Mouse (Mus musculus) small intestine, adult 2 months (tissue): ENCODE results near the gene Ttc34. TPM values are rescaled to one million over a fixed set of nuclear protein-coding genes. Genes with fewer than 3 reads are reported as not detected.

Experiments used
- H3K27ac ChIP-seq: fragments of 200-500 bp; 2 replicates; pipeline ENCODE4 v1.5.1; 2012; ENCODE audit warnings: low read depth, low read length, control low read depth, inconsistent platforms; ENCODE audit not compliant: insufficient read depth
- H3K27me3 ChIP-seq: fragments of 200-500 bp; 2 replicates; pipeline ENCODE4 v1.6.1; 2012; ENCODE audit warnings: mild to moderate bottlenecking, moderate library complexity, low read length, inconsistent platforms; ENCODE audit not compliant: control insufficient read depth, insufficient read depth
- H3K36me3 ChIP-seq: fragments of 200-500 bp; 2 replicates; pipeline ENCODE4 v1.6.1; 2012; ENCODE audit warnings: mild to moderate bottlenecking, low read length, control low read depth, inconsistent platforms; ENCODE audit not compliant: control insufficient read depth, insufficient read depth
- H3K4me1 ChIP-seq: fragments of 200-500 bp; 2 replicates; pipeline ENCODE4 v1.6.1; 2012; ENCODE audit warnings: low read length, inconsistent platforms, mixed read lengths; ENCODE audit not compliant: control insufficient read depth, insufficient read depth, insufficient read length
- H3K4me3 ChIP-seq: fragments of 200-500 bp; 2 replicates; pipeline ENCODE4 v1.5.1; 2012; ENCODE audit warnings: low read depth, mild to moderate bottlenecking, control low read depth, inconsistent platforms, low read length, moderate library complexity
- CTCF ChIP-seq: fragments of 200-500 bp; IDR thresholded peaks from 2 replicates; pipeline ENCODE4 v1.5.1; 2012; ENCODE audit warnings: low read depth, mild to moderate bottlenecking, control low read depth, inconsistent platforms, low read length, moderate library complexity, mixed read lengths; ENCODE audit not compliant: insufficient replicate concordance, insufficient read length; ENCODE audit errors: extremely low read depth
- POLR2A ChIP-seq: fragments of 200-500 bp; IDR thresholded peaks from 2 replicates; pipeline ENCODE4 v1.6.1; 2012; ENCODE audit warnings: low read depth, mild to moderate bottlenecking, control low read depth, inconsistent platforms, low read length, moderate library complexity
- WGBS: fragments of 180-500 bp; shearing (Covaris S2); methylation state at CpG from one replicate; pipeline ENCODE4 v1.1.7; 2018; 5-methylcytosine and 5-hydroxymethylcytosine counted together
- polyA plus RNA-seq: library from polyadenylated mRNA; depleted of rRNA; stranded (reverse); fragments of >200 nt; gene quantifications from 2 replicates; pipeline ENCODE4 v1.2.3, GENCODE M21; 2012

The Ttc34 gene
- polyA plus RNA-seq, 1 experiment: not detected

DNA sequence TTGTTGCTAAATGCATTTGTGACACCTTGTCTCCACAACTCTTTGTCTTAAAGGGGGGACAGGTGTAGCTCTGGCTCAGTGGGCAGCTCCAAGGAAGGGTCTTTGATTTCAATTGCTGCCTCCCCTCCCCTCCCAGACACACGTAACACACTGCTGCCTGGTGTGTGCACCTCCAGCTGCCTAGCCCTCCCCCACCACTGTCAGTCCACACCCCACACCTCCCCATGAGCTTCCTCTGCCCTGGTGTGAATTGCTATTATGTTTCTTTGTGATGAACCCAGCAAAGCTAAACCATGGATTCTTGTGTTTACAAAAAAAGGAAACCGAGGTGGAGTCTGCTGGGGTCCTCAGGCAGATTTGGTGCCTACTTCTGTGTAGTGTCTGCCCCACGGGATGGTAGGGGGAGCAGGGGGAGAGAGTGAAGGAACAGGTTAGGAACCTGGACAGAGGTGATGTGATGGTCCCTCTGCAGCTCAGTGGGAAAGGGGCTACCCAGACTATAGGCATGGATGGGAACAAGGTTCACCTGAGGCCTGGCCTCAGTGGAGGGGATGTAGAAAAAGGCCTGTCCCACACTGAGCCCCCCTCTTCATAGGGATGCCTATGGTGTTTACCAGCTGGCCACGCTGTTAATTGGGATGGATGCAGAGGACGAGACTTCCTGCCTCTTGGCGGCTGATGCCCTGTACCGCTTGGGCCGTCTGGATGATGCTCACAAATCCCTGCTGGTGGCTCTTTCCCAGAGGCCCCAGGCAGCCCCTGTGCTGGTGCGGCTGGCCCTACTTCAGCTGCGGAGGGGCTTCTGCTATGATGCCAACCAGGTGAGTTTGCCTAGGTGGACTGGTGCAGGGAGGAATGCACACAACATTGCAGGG lies 20.3 kb downstream of the Ttc34 start:
- TF ChIP-seq POLR2A (no peak), CTCF (no peak)
- H3K27me3 ChIP-seq: peaks cover 20% of the 10 kb centered on the region
- no peak overlapping the region for H3K27ac ChIP-seq
- 84% methylated on average over 10 of the region's 10 CpGs for WGBS
- H3K4me1 ChIP-seq: peaks cover 2% of the 10 kb centered on the region; the same call in 1 of the 2 replicates
- H3K36me3 ChIP-seq: no peaks in the 10 kb centered on the region
- no peak overlapping the region for H3K4me3 ChIP-seq

DNA sequence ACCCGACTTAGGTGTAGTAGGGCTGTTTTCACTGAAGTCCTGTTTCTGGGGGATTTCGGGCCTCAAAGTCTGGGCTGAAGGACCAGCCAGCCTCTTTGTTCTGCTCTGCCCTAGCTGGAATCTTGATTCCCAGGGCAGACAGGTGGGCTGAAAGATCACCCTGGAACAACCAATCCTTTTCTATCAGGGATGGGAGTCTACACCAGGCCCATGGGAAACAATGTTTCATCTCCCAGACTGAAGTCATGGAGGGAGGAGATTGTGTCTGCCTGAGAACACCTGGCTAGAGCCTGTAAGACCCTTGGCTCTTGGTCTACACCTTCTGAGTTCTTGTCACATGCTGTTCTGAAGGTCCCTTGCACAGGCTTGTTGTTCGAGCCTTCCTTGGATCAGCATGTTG lies 21.3 kb downstream of the Ttc34 start:
- Histone ChIP-seq H3K4me3 (no peak overlapping the region), H3K27me3 (peaks cover 20% of the 10 kb centered on the region), H3K27ac (no peak overlapping the region), H3K36me3 (no peaks in the 10 kb centered on the region), H3K4me1 (peaks cover 2% of the 10 kb centered on the region; the same call in 1 of the 2 replicates)
- 74% methylated on average over 3 of the region's 3 CpGs for WGBS
- no peak for TF ChIP-seq POLR2A
- TF ChIP-seq CTCF: no peak

- 78% methylated on average over 5 of the region's 5 CpGs for WGBS
These were observed 24.7 kb downstream of the Ttc34 start for GRCm38 (mm10) chr4:154861967-154862366.

DNA sequence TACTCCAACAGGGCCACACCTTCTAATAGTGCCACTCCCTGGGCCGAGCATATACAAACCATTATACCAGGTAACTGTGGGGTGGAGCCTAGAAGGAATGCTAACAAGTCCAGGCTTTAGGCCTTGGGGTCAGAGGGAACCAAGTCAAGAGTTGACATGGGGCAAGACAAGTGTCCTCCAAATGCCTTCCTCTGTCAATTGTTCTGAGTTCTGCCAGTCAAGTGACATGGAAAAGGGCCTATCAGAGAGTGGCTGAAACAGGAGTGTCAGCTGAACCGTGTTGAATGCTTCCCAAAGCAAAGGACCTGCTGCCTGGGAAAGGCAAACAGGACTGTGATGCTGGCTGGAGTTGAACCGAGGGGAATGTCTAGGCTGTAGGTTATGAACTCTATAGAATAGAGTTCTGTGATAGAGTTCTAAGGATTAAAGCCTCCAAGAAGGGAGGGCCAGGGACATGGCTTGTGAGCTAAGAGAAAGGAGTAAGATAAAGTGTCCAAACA lies 26.2 kb downstream of the Ttc34 start:
- H3K36me3 ChIP-seq: no peaks in the 10 kb centered on the region
- TF ChIP-seq CTCF: no peak
- 68% methylated on average over 3 of the region's 3 CpGs for WGBS
- no peaks in the 10 kb centered on the region for H3K27me3 ChIP-seq
- no peak overlapping the region for H3K4me3 ChIP-seq
- no peak overlapping the region for H3K27ac ChIP-seq
- H3K4me1 ChIP-seq: peaks cover 7% of the 10 kb centered on the region; the same call in 1 of the 2 replicates

More at GRCm38 (mm10) chr4:154861967-154862366, 24.7 kb downstream of the Ttc34 start:
- Histone ChIP-seq H3K4me1 (peaks cover 7% of the 10 kb centered on the region; the same call in 1 of the 2 replicates), H3K27me3 (0 out of 2 replicates have a peak, but pooled peaks cover under 1% of the 10 kb centered on the region), H3K36me3 (no peaks in the 10 kb centered on the region), H3K4me3 (no peak overlapping the region), H3K27ac (no peak overlapping the region)
- TF ChIP-seq POLR2A (no peak), CTCF (no peak)

DNA sequence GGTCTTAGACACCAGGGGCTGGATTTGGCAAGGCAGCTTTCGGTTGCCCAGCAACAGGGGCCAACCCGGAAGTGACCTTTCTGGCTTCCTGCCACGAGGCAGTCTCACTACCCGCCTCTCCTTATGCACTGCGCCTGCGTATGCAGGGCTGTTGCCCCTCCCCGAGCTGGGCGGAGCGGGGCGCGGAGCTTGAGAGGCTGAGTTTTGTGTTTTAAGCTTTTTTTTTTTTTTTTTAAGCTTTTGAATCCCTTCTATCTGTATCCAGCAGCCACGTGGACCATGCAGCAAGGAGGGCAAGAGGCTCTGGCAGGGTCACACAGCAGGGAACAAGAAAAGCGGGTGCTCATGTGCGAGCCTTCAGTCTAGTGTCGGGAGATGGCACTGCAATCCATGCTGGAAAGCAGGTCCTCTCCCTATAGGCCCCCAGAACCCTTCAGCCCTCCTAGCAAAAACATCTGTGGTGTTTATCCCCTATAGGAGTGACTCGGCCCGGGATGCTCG lies 27.1 kb downstream of the Ttc34 start:
- TF ChIP-seq POLR2A (no peak), CTCF (peak; percentile 65; the same call in 1 of the 2 replicates)
- under 1% methylated on average over 18 of the region's 18 CpGs for WGBS
- peak overlapping the region; percentile 60 for H3K4me3 ChIP-seq

DNA sequence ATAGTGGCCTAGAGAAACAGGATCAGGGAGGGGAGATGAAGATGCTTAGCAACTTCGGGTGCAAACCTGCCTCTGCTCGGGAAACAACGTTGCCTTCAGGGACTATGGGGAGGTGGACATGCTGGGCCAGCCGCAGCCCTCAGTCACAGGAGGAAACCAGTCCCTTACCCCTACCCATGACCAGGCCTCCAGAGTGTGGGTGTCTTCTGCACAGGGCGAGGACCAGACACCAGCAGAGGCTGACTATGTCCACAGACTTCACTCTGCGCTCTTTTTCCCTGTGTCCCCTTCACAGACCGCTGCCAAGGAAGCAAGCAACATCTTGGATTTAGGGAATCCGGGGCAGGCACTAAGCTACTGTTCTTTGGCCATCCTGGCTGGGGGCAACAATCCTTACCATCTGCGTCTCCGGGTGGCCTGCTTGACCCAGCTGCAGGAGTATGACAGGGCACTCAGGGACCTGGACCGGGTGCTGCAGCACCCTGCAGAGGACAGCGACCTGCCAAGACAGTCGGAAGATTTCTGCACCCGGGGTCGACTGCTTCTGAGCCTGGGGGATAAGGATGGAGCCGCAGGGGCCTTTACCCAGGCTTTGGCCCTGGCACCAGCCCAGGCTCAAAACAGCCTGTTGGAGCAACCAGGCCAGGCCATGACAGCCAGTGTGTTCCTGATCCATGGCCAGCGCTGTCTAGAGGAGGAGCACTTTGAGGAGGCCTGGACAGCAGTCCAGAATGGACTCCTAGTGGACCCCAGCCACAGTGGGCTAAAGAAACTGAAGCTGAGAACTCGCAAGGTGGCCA lies 27.9 kb downstream of the Ttc34 start:
- TF ChIP-seq POLR2A (no peak), CTCF (no peak)

More for the DNA sequence above, 27.1 kb downstream of the Ttc34 start:
- H3K36me3 ChIP-seq: no peaks in the 10 kb centered on the region
- peaks cover 7% of the 10 kb centered on the region; the same call in 1 of the 2 replicates for H3K4me1 ChIP-seq
- no peak overlapping the region for H3K27ac ChIP-seq
- no peaks in the 10 kb centered on the region for H3K27me3 ChIP-seq

More for the DNA sequence above, 27.9 kb downstream of the Ttc34 start:
- Histone ChIP-seq H3K27ac (no peak overlapping the region), H3K27me3 (no peaks in the 10 kb centered on the region), H3K4me1 (peaks cover 7% of the 10 kb centered on the region; the same call in 1 of the 2 replicates), H3K36me3 (no peaks in the 10 kb centered on the region), H3K4me3 (no peak overlapping the region)
- 86% methylated on average over 18 of the region's 18 CpGs for WGBS
